Mouse (Mus musculus) kidney, adult 2 months (tissue): ENCODE measurements around the gene Dact3.

ENCODE experiments used
- CTCF ChIP-seq: fragments of 200-500 bp; conservative IDR thresholded peaks from 2 replicates; pipeline ENCODE4 v1.5.1; 2011; ENCODE audit warnings: low read depth, mild to moderate bottlenecking, control low read depth, low read length, moderate library complexity, mixed read lengths; ENCODE audit not compliant: insufficient read depth, insufficient read length
- POLR2A ChIP-seq: fragments of 200-500 bp; IDR thresholded peaks from one replicate; pipeline ENCODE4 v1.6.1; 2011; ENCODE audit warnings: low read depth, low read length, control low read depth

DNA sequence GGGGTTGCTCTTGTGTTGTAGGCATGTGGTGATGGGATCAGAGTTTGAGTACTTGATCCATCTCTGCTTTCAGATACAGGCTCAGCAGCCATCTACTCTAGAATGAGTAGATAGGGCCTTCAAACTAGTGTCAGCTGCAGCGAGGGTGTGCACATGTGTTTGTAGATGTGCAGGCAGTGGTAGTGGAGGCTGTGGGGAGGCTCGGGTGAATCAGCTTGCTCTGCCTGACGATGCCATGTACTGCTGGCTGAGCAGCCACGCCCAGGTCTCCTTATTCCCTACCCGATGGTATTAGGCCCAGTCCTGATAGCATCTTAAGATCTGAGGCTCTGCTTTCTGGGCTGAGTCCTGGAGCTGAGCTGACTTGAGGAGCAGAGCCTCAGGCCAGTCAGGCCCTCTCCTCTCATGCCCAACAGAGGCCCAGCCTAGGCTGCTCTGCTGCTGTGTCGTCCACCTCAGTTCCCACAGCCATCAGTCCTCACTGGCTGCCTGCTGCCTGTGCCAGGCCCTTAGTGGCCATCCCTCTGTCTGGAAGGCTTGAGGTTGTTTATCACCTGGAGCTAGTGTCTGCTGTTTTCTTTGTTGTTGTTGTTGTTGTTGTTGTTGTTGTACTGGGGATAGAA is 36.2 kb upstream of the Dact3 start:
- no peak for TF ChIP-seq POLR2A
- no peak for TF ChIP-seq CTCF
